Mouse (Mus musculus) gastrocnemius, postnatal 14 days (tissue): ENCODE measurements around the gene Pcdh19. TPM values are rescaled to one million over a fixed set of nuclear protein-coding genes. Genes with fewer than 3 reads are reported as not detected.
"Not testable (repeated sequence)": the region's sequence is repeated elsewhere in the genome, so short reads cannot be mapped to it uniquely, and the experiment has no call there.

Experiments
- DNase-seq: peaks from one replicate; pipeline ENCODE4 v3.0.0; 2021; ENCODE audit warnings: mixed read lengths
- intact Hi-C: fragments of 180-260 bp; cut with DNase I; formaldehyde crosslinking; loops from one replicate; pipeline ENCODE4 v1.15.1; 2025; ENCODE audit warnings: low total_unique reads
- long read RNA-seq, 2 experiments: library from polyadenylated mRNA; stranded (forward); transcript quantifications; one replicate each; pipeline ENCODE4 v2.0.0; 2021
- total RNA-seq, 2 experiments: library from RNA; stranded (reverse); gene quantifications; 2 replicates each; pipeline ENCODE4 v1.2.3; 2021

Pcdh19 gene
- 1 to 10 TPM; 6.1 to 8.2 TPM for total RNA-seq
- long read RNA-seq, experiment 1, full-length matches to known transcripts = 6 of 9 reads
- long read RNA-seq, experiment 1, partial matches to known transcripts = 1 of 9 reads
- long read RNA-seq, experiment 1, other reads (novel, unspliced or antisense) = 2 of 9 reads
- long read RNA-seq, experiment 2, full-length matches to known transcripts = 5 of 7 reads
- long read RNA-seq, experiment 2, partial matches to known transcripts = 0 of 7 reads
- long read RNA-seq, experiment 2, other reads (novel, unspliced or antisense) = 2 of 7 reads

GRCm38 (mm10) chrX:133688840-133689239 lies at the start of gene Pcdh19:
Gene Pcdh19 (minus strand): TSS chrX:133688987.
- intact Hi-C loops = no loop called here
- peak; percentile 83 for DNase-seq

- intact Hi-C loops = no loop called here
Observed at GRCm38 (mm10) chrX:133735871-133736270, 47.1 kb upstream of the Pcdh19 start.

GRCm38 (mm10) chrX:133734984-133735383 lies 46.2 kb upstream of the Pcdh19 start:
- intact Hi-C loops = no loop called here
- DNase-seq = peak; percentile 42

More at GRCm38 (mm10) chrX:133735871-133736270, 47.1 kb upstream of the Pcdh19 start:
- DNase-seq = no peak

GRCm38 (mm10) chrX:133721517-133721916 lies 32.7 kb upstream of the Pcdh19 start:
- intact Hi-C loops = no loop called here
- DNase-seq = no peak

GRCm38 (mm10) chrX:133710621-133711020 lies 21.8 kb upstream of the Pcdh19 start:
- DNase-seq = no peak
- intact Hi-C loops = no loop called here

GRCm38 (mm10) chrX:133702902-133703301 lies 14.1 kb upstream of the Pcdh19 start:
- intact Hi-C loops = no loop called here
- DNase-seq = no peak

GRCm38 (mm10) chrX:133697871-133698270 lies 9.1 kb upstream of the Pcdh19 start:
- intact Hi-C loops, DNase-seq: not testable (repeated sequence)

- DNase-seq = no peak
- intact Hi-C loops = no loop called here
Observed at GRCm38 (mm10) chrX:133696461-133696860, 7.7 kb upstream of the Pcdh19 start.

GRCm38 (mm10) chrX:133693037-133693760 lies 4.4 kb upstream of the Pcdh19 start:
- intact Hi-C loops = no loop called here

GRCm38 (mm10) chrX:133692392-133692790 lies 3.6 kb upstream of the Pcdh19 start:
- intact Hi-C loops = no loop called here
- DNase-seq = no peak

More at GRCm38 (mm10) chrX:133693037-133693760, 4.4 kb upstream of the Pcdh19 start:
- DNase-seq = peak; percentile 49

- no peak for DNase-seq
- intact Hi-C loops = no loop called here
Observed at GRCm38 (mm10) chrX:133691581-133692391, 3.0 kb upstream of the Pcdh19 start.

GRCm38 (mm10) chrX:133690822-133691221 lies 2.0 kb upstream of the Pcdh19 start:
- no peak for DNase-seq
- intact Hi-C loops = no loop called here

GRCm38 (mm10) chrX:133689576-133690250 lies 926 bp upstream of the Pcdh19 start:
- peak; percentile 42 for DNase-seq

GRCm38 (mm10) chrX:133688156-133688555 lies 631 bp downstream of the Pcdh19 start:
- intact Hi-C loops = no loop called here

More at GRCm38 (mm10) chrX:133689576-133690250, 926 bp upstream of the Pcdh19 start:
- intact Hi-C loops = no loop called here

GRCm38 (mm10) chrX:133687666-133688151 lies 1.1 kb downstream of the Pcdh19 start:
- DNase-seq = no peak
- intact Hi-C loops = no loop called here

More at GRCm38 (mm10) chrX:133688156-133688555, 631 bp downstream of the Pcdh19 start:
- DNase-seq = no peak

- DNase-seq = no peak
- intact Hi-C loops = no loop called here
Observed at GRCm38 (mm10) chrX:133686533-133687311, 2.1 kb downstream of the Pcdh19 start.

GRCm38 (mm10) chrX:133685572-133685971 lies 3.2 kb downstream of the Pcdh19 start:
- no peak for DNase-seq
- intact Hi-C loops = no loop called here

- no peak for DNase-seq
- intact Hi-C loops = no loop called here
Observed at GRCm38 (mm10) chrX:133683961-133684360, 4.8 kb downstream of the Pcdh19 start.
